Mouse (Mus musculus): ENCODE data around the gene Zfp111. TPM values are rescaled to one million over a fixed set of nuclear protein-coding genes. Genes with fewer than 3 reads are reported as not detected.

Zfp111 gene
- not detected in 2 replicates for polyA plus RNA-seq (2012; ENCODE audit: insufficient read depth, insufficient read length, low replicate concordance, missing spikeins)

GRCm38 (mm10) chr7:24211343-24211742, at the start of gene Zfp111:
Gene Zfp111 (minus strand): TSS chr7:24211443.
- Histone ChIP-seq H3K27ac (ENCODE audit: insufficient read depth, low read depth, low read length) (no peak within 1 kb of the TSS), H3K4me1 (ENCODE audit: control insufficient read depth, insufficient read depth, low read length) (0 out of 2 replicates have a peak, but pooled peaks cover 2% of the 10 kb centered on the region), H3K4me3 (ENCODE audit: insufficient read depth, low read depth, low read length) (no peak within 1 kb of the TSS)
- WGBS: 81% methylated on average over 5 of the region's 5 CpGs
- TF ChIP-seq CTCF (IDR thresholded peaks at IDR 0.05; ENCODE audit: insufficient read depth, low read depth, low read length): no peak
- no peak for TF ChIP-seq POLR2A (IDR thresholded peaks at IDR 0.05; ENCODE audit: insufficient read depth, low read depth, low read length)

GRCm38 (mm10) chr7:24260000-24260312, 48.7 kb upstream of the Zfp111 start:
- Histone ChIP-seq H3K4me1 (ENCODE audit: control insufficient read depth, insufficient read depth, low read length) (peaks cover 10% of the 10 kb centered on the region), H3K27ac (ENCODE audit: insufficient read depth, low read depth, low read length) (no peak overlapping the region), H3K4me3 (ENCODE audit: insufficient read depth, low read depth, low read length) (no peak overlapping the region)
- 94% methylated on average over 4 of the region's 4 CpGs for WGBS
- TF ChIP-seq CTCF (IDR thresholded peaks at IDR 0.05; ENCODE audit: insufficient read depth, low read depth, low read length): no peak
- TF ChIP-seq POLR2A (IDR thresholded peaks at IDR 0.05; ENCODE audit: insufficient read depth, low read depth, low read length): no peak

DNA sequence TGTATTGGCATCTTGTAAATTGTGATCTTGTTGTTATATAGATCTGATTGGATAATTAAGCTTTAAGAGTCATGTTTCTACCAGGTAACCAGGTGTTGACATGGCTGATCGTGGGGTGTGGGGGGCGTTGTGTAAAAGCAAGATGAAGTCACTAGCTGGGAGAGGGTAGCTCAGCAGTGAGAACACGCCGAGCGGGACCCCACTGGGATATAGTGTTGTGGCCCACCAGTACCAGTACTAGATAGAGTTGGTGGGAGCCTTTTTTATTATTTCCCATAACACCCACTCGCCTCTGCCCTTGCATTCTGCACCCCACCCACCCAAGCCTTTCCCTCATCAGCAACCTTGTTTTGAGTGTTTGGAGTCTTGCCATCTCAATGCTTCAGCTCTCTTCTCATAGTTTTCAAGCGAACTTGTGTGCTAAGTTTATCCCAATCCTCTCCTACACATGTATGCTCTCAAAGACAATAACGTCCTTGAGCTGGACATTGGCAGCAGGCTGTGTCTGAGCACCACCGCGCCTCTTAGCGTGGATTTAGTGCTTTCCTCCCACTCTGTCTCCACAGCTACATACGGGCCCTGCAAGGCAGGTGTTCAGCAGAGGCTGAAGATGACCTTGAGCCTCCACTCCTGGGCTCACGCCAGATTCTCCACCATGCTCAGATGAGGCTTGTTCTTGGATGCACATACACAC, 48.2 kb upstream of the Zfp111 start:
- Histone ChIP-seq H3K27ac (ENCODE audit: insufficient read depth, low read depth, low read length) (no peak overlapping the region), H3K4me1 (ENCODE audit: control insufficient read depth, insufficient read depth, low read length) (peaks cover 12% of the 10 kb centered on the region), H3K4me3 (ENCODE audit: insufficient read depth, low read depth, low read length) (no peak overlapping the region)
- WGBS: 88% methylated on average over 13 of the region's 13 CpGs
- TF ChIP-seq CTCF (IDR thresholded peaks at IDR 0.05; ENCODE audit: insufficient read depth, low read depth, low read length) (no peak), POLR2A (IDR thresholded peaks at IDR 0.05; ENCODE audit: insufficient read depth, low read depth, low read length) (no peak)

- peaks cover 12% of the 10 kb centered on the region for H3K4me1 ChIP-seq (ENCODE audit: control insufficient read depth, insufficient read depth, low read length)
- TF ChIP-seq CTCF (IDR thresholded peaks at IDR 0.05; ENCODE audit: insufficient read depth, low read depth, low read length): no peak
- peak; percentile 46; the same call in 1 of the 2 replicates for TF ChIP-seq POLR2A (IDR thresholded peaks at IDR 0.05; ENCODE audit: insufficient read depth, low read depth, low read length)
- H3K4me3 ChIP-seq (ENCODE audit: insufficient read depth, low read depth, low read length): peak within 1 kb of the TSS; percentile 69
- no peak within 1 kb of the TSS; the same call in 1 of the 2 replicates for H3K27ac ChIP-seq (ENCODE audit: insufficient read depth, low read depth, low read length)
- WGBS: 16% methylated on average over 21 of the region's 21 CpGs
Observed at GRCm38 (mm10) chr7:24254633-24255474, 43.6 kb upstream of the Zfp111 start, which contains the start of gene Zfp108. Gene Zfp108 (plus strand): TSS chr7:24254794.

DNA sequence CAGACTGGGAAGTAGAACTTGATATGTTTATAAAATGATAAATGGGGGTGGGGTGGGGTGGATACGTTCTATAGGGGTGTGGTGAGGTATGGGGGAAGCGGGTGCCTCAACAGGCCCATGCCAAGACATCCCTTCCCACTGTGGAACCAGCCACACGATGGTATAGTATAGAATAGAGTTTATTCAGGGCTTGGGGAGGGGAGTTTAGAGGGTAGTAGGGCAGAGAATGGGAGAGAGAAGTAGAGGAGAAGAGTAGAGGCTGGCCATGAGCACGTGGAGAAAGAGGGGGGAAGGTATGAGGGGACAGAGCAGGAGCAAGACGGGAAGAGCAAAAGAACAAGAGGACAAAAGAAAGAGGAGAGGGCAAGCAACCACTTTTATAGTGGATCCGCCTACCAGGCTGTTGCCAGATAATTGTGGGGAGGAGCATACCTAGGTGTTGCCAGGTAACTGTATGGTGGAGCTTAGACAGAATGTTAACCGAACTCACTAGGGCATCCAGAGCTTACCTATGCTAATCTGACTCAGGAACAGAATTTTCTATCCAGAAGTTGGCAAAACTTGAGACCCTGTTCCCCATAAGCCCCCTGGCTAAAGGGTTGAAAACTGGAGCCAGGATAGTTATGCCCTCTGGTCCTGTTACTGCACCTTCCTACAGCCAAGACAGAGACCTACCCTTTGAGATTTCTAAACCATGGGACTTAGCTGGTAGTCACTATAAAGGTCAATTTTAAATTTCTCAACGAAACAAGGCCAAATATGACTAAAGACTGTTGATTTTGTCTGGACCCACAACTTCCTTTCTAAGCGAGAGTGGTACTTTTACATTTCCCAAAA, 42.8 kb upstream of the Zfp111 start:
- Histone ChIP-seq H3K27ac (ENCODE audit: insufficient read depth, low read depth, low read length) (no peak overlapping the region), H3K4me3 (ENCODE audit: insufficient read depth, low read depth, low read length) (no peak overlapping the region), H3K4me1 (ENCODE audit: control insufficient read depth, insufficient read depth, low read length) (peaks cover 12% of the 10 kb centered on the region)
- TF ChIP-seq CTCF (IDR thresholded peaks at IDR 0.05; ENCODE audit: insufficient read depth, low read depth, low read length) (no peak), POLR2A (IDR thresholded peaks at IDR 0.05; ENCODE audit: insufficient read depth, low read depth, low read length) (no peak)
- WGBS: 57% methylated on average over 9 of the region's 9 CpGs

DNA sequence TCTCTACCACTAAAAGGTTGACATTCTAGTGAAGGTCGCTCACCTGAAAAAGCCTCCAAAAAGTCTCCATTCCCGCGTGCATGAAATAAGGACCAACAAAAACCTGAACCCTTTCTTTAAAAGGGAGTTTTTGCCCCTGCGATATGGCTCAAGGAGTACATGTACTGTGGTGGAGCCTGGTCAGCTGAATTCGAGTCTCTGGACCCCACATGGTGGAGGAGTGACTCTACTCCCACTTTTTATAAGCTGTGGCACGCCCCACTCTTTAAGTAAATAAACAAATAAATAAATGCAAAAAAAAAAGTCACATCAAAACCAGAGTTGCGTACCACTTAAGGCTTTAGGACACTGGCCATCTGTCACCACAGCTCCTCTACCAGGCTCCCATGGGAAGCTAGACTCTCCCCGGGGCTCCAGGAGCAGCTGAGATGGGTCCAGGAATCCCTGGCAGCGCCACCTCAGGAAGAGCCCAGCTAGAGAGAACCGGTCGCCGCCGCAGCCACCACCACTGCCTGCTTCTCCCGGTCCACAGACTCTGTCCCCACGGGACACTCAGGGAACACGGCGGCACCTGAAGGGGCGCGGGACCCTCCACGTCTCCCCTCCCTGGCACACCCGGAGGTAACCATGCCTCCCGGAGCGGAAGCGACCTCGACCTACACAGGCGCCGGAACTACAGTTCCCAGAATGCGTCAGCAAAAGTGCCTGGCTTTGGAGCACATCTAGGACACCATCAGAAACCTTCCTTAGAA, 26.0 kb upstream of the Zfp111 start, which contains the start of gene Zfp109:
TSS of gene Zfp109 (minus strand) at position 521 of the 752 bp plus-strand sequence.
- Histone ChIP-seq H3K4me3 (ENCODE audit: insufficient read depth, low read depth, low read length) (peak within 1 kb of the TSS; percentile 99), H3K27ac (ENCODE audit: insufficient read depth, low read depth, low read length) (0 out of 2 replicates have a peak within 1 kb of the TSS, but pooled peaks have one; percentile 43), H3K4me1 (ENCODE audit: control insufficient read depth, insufficient read depth, low read length) (peaks cover 4% of the 10 kb centered on the region; the same call in 1 of the 2 replicates)
- WGBS: 5% methylated on average over 28 of the region's 28 CpGs
- TF ChIP-seq POLR2A (IDR thresholded peaks at IDR 0.05; ENCODE audit: insufficient read depth, low read depth, low read length) (peak; percentile 44; the same call in 1 of the 2 replicates), CTCF (IDR thresholded peaks at IDR 0.05; ENCODE audit: insufficient read depth, low read depth, low read length) (no peak)

- H3K27ac ChIP-seq (ENCODE audit: insufficient read depth, low read depth, low read length): no peak overlapping the region
Observed at GRCm38 (mm10) chr7:24210296-24210695, 947 bp downstream of the Zfp111 start.

More at GRCm38 (mm10) chr7:24210296-24210695, 947 bp downstream of the Zfp111 start:
- TF ChIP-seq CTCF (IDR thresholded peaks at IDR 0.05; ENCODE audit: insufficient read depth, low read depth, low read length) (no peak), POLR2A (IDR thresholded peaks at IDR 0.05; ENCODE audit: insufficient read depth, low read depth, low read length) (no peak)
- H3K4me1 ChIP-seq (ENCODE audit: control insufficient read depth, insufficient read depth, low read length): peaks cover 2% of the 10 kb centered on the region; the same call in 1 of the 2 replicates
- 72% methylated on average over 2 of the region's 2 CpGs for WGBS
- H3K4me3 ChIP-seq (ENCODE audit: insufficient read depth, low read depth, low read length): no peak overlapping the region
